Mouse (Mus musculus) adrenal gland (tissue): Measurements from ENCODE around the gene Gm10570.

Experiments used
- intact Hi-C: fragments of 180-260 bp; cut with DNase I; formaldehyde crosslinking; loops from one replicate; pipeline ENCODE4 v1.15.1; 2025

The Gm10570 gene

GRCm38 (mm10) chr4:130306796-130307630, 1.5 kb downstream of the Gm10570 start:
- intact Hi-C loops, result no loop called here

GRCm38 (mm10) chr4:130304746-130305145, 3.7 kb downstream of the Gm10570 start:
- intact Hi-C loops, result no loop called here

- intact Hi-C loops, result no loop called here
Measured at GRCm38 (mm10) chr4:130302285-130302870, 6.1 kb downstream of the Gm10570 start.

DNA sequence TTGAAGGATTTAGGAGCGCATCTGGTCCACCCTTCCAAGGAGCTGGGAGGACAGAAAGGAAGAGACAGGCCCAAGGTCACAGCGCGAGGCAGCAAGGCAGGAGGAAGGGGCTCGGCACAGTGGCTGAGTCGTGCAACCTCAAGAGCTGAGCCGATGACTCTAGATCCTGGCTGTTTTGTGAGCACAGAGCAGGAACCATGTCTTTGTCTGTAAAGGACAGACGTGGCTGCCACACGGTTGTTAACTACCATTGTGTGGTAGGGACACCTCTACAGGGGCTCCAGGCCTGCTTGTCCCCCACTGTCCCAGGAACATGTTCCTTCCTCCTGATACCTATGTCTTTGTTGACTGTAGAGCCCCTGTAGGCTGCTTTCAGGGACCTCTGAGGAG, 8.8 kb downstream of the Gm10570 start:
- intact Hi-C loops, result no loop called here

DNA sequence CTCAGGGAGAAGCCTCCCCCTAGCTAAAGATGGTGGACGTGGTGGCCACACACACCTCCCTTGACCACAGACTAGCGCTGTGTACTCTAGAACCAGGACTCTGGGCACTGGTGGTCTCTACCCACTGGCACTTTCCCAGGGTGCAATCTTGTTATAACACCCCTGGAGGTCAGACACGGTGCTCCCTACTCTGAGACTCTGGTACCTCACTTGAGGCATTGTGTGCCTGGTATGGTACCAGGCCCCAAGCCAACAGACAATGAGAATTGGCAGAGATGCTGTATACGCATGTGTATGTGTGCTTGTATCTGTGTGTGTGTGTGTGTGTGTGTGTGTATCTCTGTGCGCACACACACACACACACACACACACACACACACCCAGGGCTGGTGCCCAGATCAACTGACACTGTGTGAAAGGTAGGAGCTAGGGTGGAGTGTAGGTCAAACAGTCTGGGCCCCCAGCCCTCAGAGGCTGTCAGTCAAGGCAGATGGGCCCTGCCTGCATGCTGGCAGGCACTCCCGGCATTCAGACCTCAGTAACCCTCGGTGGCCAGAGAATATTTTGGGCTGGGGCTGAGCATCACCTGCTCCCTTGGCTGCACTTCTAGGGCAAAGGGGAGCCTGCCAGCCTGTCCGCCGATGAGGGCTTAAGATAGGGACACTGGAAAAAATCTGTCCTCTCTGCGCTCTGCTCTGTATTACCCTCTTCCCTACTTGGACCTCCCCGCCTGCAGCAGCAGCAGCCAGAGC, 9.4 kb downstream of the Gm10570 start:
- intact Hi-C loops, result no loop called here

GRCm38 (mm10) chr4:130297123-130297529, 11.3 kb downstream of the Gm10570 start:
- intact Hi-C loops, result no loop called here

- intact Hi-C loops, result no loop called here
Measured at GRCm38 (mm10) chr4:130296243-130296965, 12.1 kb downstream of the Gm10570 start.

- intact Hi-C loops, result no loop called here
Measured at GRCm38 (mm10) chr4:130295047-130295745, 13.3 kb downstream of the Gm10570 start.

- intact Hi-C loops, result loop anchor here (5.0 kb wide), 1 partner anchor 97 kb away; no protein-coding TSS in a partner anchor
Measured at GRCm38 (mm10) chr4:130294513-130294912, 14.0 kb downstream of the Gm10570 start.

DNA sequence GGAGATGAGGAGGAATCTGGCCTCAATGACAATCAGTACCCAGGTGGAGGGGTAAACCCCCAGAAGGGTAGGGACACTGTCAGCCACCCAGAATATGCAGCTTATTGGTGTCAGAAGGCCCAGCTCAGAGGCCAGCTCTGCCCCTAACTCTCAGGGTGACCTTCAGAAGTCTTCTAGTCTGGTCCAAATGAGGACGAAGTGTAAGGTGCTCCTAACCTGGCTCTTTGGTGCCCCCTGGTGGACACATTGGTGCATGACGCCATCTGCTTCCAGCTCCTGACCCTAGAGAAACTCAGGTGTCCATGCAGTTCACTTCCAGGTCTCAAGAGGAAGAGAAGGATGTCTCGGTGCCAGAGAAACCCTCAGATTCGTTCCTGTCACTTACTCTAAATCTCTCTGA, 16.2 kb downstream of the Gm10570 start:
- intact Hi-C loops, result loop anchor here (1.0 to 5.0 kb wide), 2 partner anchors 28 to 95 kb away; no protein-coding TSS in a partner anchor

DNA sequence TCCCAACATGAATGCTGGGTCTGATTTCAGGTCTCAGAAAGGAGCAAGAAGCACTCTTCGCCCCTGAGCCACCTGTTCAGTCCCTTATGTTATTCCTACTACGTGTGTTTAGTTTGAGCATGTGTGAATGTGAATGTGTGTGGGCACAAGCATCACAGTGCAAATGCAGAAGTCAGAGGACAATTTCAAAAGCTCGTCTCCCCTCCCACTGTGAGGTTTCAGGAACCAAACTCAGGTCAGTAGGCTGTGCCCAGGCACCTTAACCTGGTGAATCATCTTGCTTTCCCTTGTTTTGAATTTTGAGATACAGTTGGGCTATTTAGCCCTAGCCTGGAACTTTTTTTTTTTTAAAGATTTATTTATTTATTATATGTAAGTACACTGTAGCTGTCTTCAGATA, 18.6 kb downstream of the Gm10570 start:
- intact Hi-C loops, result loop anchor here (5.0 kb wide), 1 partner anchor 93 kb away; no protein-coding TSS in a partner anchor

DNA sequence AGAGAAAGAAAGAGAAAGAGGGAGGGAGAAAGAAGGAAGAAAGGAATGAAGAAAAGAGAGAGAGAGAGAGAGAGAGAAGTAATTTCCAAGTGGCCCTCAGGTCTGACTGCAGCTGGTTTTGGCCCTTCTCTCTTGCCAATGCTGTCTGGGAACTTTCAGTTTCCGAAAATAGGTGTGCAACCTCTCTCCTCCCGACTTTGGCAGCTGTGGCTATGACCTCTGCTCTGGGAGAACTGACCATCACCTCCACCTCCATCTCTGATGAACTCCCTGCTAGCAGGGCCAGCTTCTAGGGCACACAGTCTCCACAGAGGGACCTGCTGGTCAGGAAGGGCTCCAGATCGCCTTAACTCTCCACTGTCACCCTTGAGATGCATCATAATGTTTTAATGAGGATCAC, 21.9 kb downstream of the Gm10570 start:
- intact Hi-C loops, result no loop called here

GRCm38 (mm10) chr4:130283826-130284225, 24.6 kb downstream of the Gm10570 start:
- intact Hi-C loops, result no loop called here

DNA sequence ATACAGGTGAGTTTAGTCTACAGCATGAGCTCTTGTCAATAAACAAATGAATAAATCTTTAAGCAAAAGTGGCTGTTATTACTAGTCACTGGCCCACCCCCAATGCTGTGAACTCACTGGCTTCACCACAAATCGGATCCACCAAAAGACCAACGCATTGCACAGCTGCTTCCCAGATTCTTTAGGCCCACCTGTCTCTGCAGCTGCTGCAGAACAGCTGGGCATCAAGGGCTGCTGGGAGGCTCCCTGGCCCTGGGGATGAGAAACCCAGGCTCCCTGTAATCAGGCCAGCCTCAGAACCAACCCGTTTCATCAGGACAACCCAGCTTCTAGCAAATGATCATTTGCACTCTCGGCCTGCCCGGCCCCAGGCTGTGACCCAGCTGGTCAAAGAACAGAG, 25.6 kb downstream of the Gm10570 start:
- intact Hi-C loops, result no loop called here

GRCm38 (mm10) chr4:130279105-130279504, 29.4 kb downstream of the Gm10570 start, which contains the start of gene Serinc2:
Serinc2 (minus strand) TSS chr4:130279205.
- intact Hi-C loops, result no loop called here

DNA sequence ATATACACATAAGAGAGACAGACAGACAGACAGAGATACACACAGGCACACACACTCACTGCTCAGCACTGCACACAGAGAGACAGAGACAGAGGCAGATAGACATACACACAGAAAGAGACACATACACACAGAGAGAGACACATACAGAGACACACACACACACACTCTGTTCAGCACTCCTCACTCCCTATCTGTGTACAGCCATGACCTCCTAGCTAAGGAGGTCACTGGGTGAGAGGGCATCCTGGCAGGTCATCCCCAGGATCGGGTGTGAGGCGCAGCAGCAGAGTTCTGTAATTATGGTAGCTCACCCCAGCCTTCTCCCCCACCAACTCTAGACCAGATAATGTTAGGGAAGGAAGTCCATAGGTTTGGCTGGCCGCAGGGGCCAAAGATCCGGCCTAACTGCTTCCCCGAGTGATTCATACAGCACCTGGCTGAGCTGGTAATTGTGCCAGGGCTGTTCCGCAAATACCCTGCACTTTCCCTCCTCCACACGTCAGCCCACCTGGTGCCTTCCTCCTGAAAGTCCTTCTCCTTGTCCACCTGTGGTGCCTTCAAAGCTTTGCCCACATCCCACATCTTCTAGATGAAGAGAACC, 31.8 kb downstream of the Gm10570 start:
- intact Hi-C loops, result no loop called here

DNA sequence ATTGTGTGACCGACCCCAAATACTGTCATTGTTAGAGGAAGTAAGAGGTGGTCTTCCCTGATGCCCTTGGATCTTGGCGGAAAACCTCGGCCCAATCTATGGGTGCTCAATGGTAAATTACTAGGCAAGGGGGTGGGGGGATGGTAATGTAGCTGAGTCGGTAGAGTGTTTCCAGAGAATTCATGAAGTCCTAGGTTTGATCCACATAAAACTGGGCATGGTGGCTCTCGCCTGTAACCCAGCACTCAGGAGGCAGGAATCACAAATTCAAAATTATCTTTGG, 32.7 kb downstream of the Gm10570 start:
- intact Hi-C loops, result no loop called here

DNA sequence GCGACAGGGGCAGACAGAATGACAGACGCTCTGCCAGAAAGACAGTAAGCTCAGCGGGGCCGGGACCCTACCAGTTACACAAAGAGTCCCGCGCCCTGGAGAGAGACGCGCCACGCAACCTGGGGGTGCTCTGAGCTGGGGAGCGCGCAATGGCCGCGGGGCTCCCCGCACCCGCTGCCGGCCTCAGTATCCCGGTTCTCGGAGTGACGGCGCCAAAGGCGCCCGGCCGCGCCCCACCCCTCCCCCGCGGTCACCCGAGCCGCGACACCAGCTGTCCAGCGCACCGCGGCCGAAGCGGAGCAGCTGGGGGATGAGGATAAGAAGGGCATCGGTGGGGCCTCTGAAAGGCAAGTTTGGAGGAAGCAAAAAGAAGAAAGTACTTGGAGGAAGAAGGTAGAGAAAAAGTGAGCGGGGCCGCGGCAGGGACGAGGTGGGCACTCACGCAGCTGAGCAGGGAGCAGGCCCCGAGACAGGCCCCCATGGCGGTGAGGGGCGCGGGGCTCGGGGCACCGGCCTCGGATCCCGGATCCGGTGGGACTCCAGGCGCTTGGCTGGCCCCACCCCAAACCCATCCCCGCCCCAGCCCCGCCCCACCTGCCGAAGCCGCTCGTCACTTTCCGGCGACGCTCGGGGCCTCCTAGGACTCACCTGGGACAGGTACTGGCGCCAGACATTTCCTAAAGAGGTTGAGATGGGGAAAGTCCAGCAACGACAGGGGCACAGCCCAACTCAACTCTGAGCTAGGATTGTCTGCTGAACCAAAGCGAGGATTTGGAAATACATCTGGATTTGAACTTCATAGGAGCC, 33.3 kb downstream of the Gm10570 start:
- intact Hi-C loops, result no loop called here

DNA sequence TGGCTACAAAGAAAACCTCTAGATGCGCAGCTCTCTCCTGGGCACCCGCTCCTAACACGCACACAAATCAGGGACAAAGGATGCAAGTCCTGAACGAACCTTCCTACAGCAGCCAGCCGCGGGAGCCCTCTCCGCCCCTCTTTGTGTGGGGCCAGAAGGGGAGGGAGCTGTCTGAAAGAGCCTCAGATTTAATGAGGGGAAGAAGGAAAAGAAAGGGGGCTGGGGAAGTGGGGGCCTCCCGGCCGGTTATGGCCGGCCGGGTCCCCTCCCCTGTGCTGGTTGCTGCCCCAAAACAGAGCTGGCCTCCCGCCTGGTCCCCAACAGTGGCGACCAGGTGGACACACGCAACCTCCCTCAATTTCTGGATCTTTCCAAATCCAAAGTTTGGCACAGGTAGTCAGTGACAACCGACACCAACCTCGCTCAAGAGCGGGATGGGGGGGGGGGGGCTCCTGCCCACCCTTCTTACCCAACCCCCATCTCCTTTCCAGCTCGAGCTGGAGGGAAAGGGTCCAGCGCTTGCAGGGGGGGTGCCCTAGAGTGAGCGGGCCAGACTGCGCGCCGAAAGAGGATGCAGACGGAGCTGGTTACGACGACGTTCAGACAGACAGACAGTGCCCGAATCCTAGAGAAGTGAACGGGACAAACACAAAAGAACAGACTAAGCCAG, 34.0 kb downstream of the Gm10570 start:
- intact Hi-C loops, result no loop called here
